Mouse (Mus musculus): ENCODE results near the gene Ywhaq.
A peak's percentile ranks its signal among the peaks of the same experiment; 100 is the strongest.

Gene Ywhaq

GRCm38 (mm10) chr12:21417100-21418070 lies at the start of gene Ywhaq:
Ywhaq (minus strand) TSS chr12:21417637.
- peak; percentile 94 for DNase-seq

GRCm38 (mm10) chr12:21463448-21463891 lies 46.0 kb upstream of the Ywhaq start:
- no peak for DNase-seq

- no peak for DNase-seq
These were observed 45.2 kb upstream of the Ywhaq start for GRCm38 (mm10) chr12:21462658-21463057.

- no peak for DNase-seq
These were observed 42.2 kb upstream of the Ywhaq start for GRCm38 (mm10) chr12:21459681-21460080.

GRCm38 (mm10) chr12:21456021-21456420 lies 38.6 kb upstream of the Ywhaq start:
- DNase-seq, result no peak

- DNase-seq, result no peak
These were observed 34.3 kb upstream of the Ywhaq start for GRCm38 (mm10) chr12:21451752-21452151.

- DNase-seq, result no peak
These were observed 33.9 kb upstream of the Ywhaq start for GRCm38 (mm10) chr12:21451351-21451750.

GRCm38 (mm10) chr12:21443783-21444182 lies 26.3 kb upstream of the Ywhaq start:
- no peak for DNase-seq

GRCm38 (mm10) chr12:21441870-21442269 lies 24.4 kb upstream of the Ywhaq start:
- DNase-seq, result no peak

GRCm38 (mm10) chr12:21439428-21439827 lies 22.0 kb upstream of the Ywhaq start:
- no peak for DNase-seq

DNA sequence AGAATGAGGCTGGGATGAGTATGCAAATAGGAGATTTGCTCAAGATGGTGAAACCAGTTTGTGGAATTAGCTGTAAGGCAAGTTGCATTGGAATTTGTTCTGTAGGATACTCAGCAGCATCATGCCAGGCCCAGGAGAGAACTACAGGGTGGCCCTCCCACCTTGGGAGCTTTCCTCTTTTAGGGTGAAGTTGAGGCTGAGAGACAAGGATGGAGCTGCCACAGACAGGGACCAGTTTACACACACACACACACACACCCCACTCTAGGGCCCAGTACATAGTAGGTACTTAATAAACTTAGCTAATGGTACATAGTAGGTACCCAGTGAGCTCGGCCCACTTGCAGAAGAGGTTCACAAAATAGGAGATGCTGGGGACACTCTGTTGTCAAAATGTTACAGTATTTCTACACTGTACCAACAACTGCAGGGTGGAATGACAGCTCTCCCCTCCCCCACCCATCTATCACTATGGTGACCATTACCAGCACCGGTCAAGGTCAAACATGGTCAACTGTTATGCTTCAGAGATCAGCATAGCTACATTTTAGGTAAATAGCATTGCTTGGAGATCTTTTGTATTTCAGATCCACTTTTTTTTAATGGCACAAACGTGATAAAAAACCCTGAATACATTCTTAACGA lies 21.4 kb upstream of the Ywhaq start:
- no peak for DNase-seq

GRCm38 (mm10) chr12:21438294-21438693 lies 20.9 kb upstream of the Ywhaq start:
- DNase-seq, result no peak

GRCm38 (mm10) chr12:21431950-21432349 lies 14.5 kb upstream of the Ywhaq start:
- no peak for DNase-seq

DNA sequence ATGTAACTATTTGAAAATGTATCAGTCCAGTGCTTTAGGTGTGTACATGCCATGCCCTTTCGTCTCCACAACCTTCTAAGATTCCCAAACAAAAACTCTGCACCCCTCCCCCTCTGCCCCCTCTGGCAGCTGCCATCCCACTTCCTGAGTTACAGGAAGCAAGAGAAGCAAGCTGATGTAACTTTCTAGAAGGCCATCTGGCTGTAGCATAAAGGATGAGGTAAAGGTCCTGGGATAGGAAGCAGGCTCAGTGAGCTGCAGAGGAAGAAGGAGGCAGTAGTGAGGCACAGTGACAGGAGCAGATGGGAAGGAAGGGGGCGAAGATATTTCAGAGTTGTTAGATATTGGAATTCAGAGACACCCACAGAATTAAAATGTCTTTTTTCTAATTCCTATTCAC lies 13.6 kb upstream of the Ywhaq start:
- peak; percentile 46 for DNase-seq

DNA sequence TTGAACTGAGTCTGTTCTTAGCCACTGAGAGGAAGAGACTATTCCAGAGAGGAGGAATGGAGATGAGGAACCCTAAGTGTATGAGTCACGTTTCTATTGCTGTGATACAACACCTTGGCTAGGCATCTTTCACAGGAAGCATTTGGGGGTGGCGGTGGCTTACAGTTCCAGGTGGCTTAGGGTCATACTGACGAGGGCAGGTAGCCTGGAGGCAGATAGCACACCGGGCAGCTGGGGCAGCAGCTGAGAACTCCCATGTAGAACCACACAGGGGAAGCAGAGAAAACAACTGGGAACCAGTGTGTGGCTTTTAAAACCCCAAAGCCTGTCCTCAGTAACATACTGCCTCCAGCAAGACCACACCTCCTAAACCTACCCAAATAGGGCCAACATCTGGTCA lies 12.7 kb upstream of the Ywhaq start:
- DNase-seq, result no peak

DNA sequence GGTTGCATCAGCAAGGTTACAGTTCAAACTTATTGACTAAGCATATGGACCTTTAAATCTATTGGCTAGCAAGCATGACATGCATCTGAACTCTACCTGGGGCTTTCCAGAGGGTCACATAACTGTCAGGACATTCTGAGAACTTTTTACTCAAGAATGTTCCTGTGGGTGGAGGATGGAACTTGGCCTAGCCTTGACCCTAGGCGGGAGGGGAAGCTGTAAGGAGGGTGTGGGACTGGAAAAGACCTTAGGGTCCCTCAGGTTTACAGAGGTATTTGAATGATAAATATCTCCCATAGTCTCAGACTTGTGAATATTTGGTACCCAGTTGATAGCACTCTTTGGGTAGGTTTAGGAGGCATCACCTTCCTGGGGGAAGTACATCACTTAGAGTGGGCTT lies 11.6 kb upstream of the Ywhaq start:
- no peak for DNase-seq

- DNase-seq, result peak; percentile 31
These were observed 8.9 kb upstream of the Ywhaq start for GRCm38 (mm10) chr12:21426065-21426940.

DNA sequence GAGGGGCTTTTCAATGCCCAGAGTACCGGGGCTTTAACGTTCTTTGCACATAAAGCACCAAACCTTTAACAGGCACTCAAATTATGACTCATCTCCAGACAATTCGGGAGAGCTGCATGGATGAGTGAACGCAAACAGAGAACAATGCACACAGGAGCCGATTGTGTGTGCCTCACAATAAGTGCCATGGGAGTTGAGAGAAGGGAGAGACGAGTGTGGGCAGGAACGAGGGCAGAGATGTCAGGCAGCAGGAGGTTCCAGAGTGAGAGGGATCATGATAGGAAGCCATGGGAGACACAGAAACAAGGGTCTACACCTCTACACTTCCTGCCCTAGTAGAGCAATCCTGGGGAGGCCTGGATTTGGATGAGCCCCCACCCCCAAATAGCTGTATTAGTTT lies 7.2 kb upstream of the Ywhaq start:
- DNase-seq, result no peak

GRCm38 (mm10) chr12:21418621-21419131 lies 1.2 kb upstream of the Ywhaq start:
- DNase-seq, result peak; percentile 22

DNA sequence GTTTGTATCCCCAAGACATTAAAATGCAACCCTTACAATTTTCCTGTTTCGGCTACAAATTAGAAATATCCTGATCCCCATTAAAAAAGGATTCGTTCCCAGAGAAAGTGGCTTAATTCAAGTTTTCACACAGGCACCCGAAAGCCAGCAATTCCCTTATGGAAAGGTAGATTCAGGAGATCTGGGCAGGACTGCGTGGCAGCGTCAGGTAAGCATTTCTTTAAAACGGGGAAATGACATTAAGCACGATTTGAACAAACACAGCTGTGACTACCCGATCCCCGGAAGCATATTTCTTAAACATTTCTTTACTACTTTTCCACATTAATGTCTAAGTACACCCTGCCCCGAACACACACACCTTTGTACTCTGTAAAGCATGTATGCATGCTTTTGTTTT lies 646 bp upstream of the Ywhaq start:
- DNase-seq, result peak; percentile 19

GRCm38 (mm10) chr12:21416506-21416905 lies 931 bp downstream of the Ywhaq start:
- peak; percentile 38 for DNase-seq

DNA sequence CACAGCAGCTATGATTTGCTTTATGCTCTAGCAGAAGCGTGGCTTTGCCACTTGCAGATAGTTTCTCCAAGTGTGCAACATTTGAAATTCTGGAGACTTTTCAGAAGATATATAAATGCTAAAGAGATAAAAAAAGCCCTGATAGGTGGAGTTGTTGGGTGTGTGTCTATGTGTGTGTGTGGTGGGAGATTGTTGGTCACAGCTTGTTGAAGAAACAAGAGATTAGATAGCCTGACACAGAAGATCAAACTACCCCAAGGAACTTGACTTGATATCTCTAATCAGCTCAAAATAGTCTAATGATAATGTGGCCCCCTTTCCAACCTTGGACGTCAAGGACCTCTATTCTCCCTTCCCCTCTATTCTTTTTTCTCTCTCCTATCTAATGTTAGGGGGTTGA lies 6.8 kb downstream of the Ywhaq start:
- no peak for DNase-seq

- DNase-seq, result no peak
These were observed 7.8 kb downstream of the Ywhaq start for GRCm38 (mm10) chr12:21409651-21410050.

Measured in thymus, postnatal 4 days (tissue).